Mouse (Mus musculus): ENCODE measurements around the gene Cnot4. TPM values are rescaled to one million over a fixed set of nuclear protein-coding genes. Genes with fewer than 3 reads are reported as not detected.

Gene Cnot4
- polyA plus RNA-seq, 1 experiment from 2014 or later: 40.6 TPM

DNA sequence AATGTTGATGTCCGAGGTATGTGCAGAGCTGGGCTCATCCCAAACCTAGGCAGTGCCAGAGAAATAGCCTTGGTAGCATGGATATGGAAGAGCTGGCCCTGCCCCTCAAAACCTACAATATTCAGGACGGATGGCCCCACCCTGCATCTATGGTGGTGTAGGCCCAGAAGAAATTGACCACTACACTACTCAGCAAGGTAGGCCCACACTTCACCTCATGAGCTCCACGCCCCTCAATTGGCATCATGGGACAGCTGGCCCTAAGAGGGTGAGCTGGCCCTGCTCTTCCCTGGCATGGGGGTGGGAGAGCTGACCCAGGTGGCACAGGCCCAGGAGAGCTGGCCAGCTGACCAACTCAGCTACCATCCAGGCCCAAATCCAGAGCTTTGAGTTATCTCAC is 48.6 kb downstream of the Cnot4 start:
- ATAC-seq (ENCODE audit: low FRiP score) (no peak), DNase-seq (ENCODE audit: low spot score) (no peak)
- H3K27ac ChIP-seq (ENCODE audit: low read depth, low read length): no peak overlapping the region
- H3K9ac ChIP-seq (ENCODE audit: low read depth, low read length): no peak overlapping the region
- no peaks in the 10 kb centered on the region for H3K4me1 ChIP-seq (replicated peaks; ENCODE audit: control insufficient read depth, insufficient read depth, low read length)
- no peaks in the 10 kb centered on the region for H3K27me3 ChIP-seq (ENCODE audit: control insufficient read depth, insufficient read depth, low read length)
- H3K9me3 ChIP-seq (ENCODE audit: control insufficient read depth, low read length): no peaks in the 10 kb centered on the region
- no peak overlapping the region for H3K4me3 ChIP-seq (ENCODE audit: low read depth, low read length)
- no peaks in the 10 kb centered on the region for H3K36me3 ChIP-seq (ENCODE audit: control insufficient read depth, insufficient read depth, low read length)
- no peak overlapping the region for H3K4me2 ChIP-seq (replicated peaks; ENCODE audit: low read depth, low read length)
- 96% methylated on average over 3 of the region's 3 CpGs for WGBS

DNA sequence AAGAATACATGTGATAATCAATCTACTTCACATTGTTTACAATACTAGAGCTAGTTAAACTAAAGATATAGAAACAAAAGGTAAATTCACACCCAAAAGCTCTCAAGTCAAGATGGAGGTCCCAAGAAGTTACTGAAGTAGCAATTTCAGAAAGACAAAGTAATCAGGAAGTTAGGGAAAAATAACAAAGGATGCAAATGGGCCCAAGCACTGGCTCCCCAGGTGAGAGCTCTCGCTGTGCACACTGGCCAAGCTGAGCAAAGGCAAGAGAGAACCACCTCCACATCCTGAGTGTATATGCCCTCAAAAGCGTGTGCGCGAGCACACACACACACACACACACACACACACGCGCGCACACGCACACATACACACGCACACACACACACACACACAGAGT is 58.4 kb downstream of the Cnot4 start:
- DNase-seq (ENCODE audit: low spot score) (no peak), ATAC-seq (ENCODE audit: low FRiP score) (no peak)
- Histone ChIP-seq H3K27ac (ENCODE audit: low read depth, low read length) (no peak overlapping the region), H3K4me3 (ENCODE audit: low read depth, low read length) (no peak overlapping the region), H3K27me3 (ENCODE audit: control insufficient read depth, insufficient read depth, low read length) (no peaks in the 10 kb centered on the region), H3K4me1 (replicated peaks; ENCODE audit: control insufficient read depth, insufficient read depth, low read length) (no peaks in the 10 kb centered on the region), H3K9ac (ENCODE audit: low read depth, low read length) (no peak overlapping the region), H3K4me2 (replicated peaks; ENCODE audit: low read depth, low read length) (no peak overlapping the region), H3K36me3 (ENCODE audit: control insufficient read depth, insufficient read depth, low read length) (0 out of 2 replicates have a peak, but pooled peaks cover 2% of the 10 kb centered on the region), H3K9me3 (ENCODE audit: control insufficient read depth, low read length) (no peaks in the 10 kb centered on the region)
- WGBS: 98% methylated on average over 9 of the region's 9 CpGs

GRCm38 (mm10) chr6:35071261-35071660 is 62.3 kb downstream of the Cnot4 start:
- 94% methylated on average over 3 of the region's 3 CpGs for WGBS
- Histone ChIP-seq H3K4me1 (replicated peaks; ENCODE audit: control insufficient read depth, insufficient read depth, low read length) (no peaks in the 10 kb centered on the region), H3K9ac (ENCODE audit: low read depth, low read length) (no peak overlapping the region), H3K9me3 (ENCODE audit: control insufficient read depth, low read length) (no peaks in the 10 kb centered on the region), H3K4me3 (ENCODE audit: low read depth, low read length) (no peak overlapping the region), H3K27ac (ENCODE audit: low read depth, low read length) (no peak overlapping the region), H3K27me3 (ENCODE audit: control insufficient read depth, insufficient read depth, low read length) (no peaks in the 10 kb centered on the region), H3K4me2 (replicated peaks; ENCODE audit: low read depth, low read length) (no peak overlapping the region), H3K36me3 (ENCODE audit: control insufficient read depth, insufficient read depth, low read length) (0 out of 2 replicates have a peak, but pooled peaks cover 2% of the 10 kb centered on the region)
- no peak for ATAC-seq (ENCODE audit: low FRiP score)
- no peak for DNase-seq (ENCODE audit: low spot score)

DNA sequence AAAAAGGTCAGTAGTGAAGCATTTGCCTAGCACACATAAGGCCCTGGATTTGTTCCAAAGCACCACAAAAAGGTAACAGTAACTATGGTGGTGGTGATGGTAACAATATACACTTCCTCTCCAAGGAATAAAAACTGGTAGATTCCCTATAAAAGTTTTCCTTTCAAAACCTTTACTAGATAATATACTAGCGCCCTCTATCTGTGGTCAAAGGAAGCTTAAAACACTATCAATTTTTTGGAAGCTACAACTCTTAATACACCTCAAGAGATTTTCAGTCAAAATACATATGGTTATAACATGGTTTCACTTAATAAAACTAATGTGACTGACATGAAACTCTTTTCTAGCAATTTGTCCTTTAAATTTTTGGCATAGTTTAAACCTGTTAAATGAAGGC is 71.1 kb downstream of the Cnot4 start:
- ATAC-seq (ENCODE audit: low FRiP score) (no peak), DNase-seq (ENCODE audit: low spot score) (no peak)
- Histone ChIP-seq H3K36me3 (ENCODE audit: control insufficient read depth, insufficient read depth, low read length) (no peaks in the 10 kb centered on the region), H3K4me1 (replicated peaks; ENCODE audit: control insufficient read depth, insufficient read depth, low read length) (no peaks in the 10 kb centered on the region), H3K4me3 (ENCODE audit: low read depth, low read length) (no peak overlapping the region), H3K9me3 (ENCODE audit: control insufficient read depth, low read length) (no peaks in the 10 kb centered on the region), H3K27me3 (ENCODE audit: control insufficient read depth, insufficient read depth, low read length) (no peaks in the 10 kb centered on the region), H3K27ac (ENCODE audit: low read depth, low read length) (no peak overlapping the region), H3K9ac (ENCODE audit: low read depth, low read length) (no peak overlapping the region), H3K4me2 (replicated peaks; ENCODE audit: low read depth, low read length) (no peak overlapping the region)
- 15% methylated on average over 1 of the region's 1 CpGs for WGBS

DNA sequence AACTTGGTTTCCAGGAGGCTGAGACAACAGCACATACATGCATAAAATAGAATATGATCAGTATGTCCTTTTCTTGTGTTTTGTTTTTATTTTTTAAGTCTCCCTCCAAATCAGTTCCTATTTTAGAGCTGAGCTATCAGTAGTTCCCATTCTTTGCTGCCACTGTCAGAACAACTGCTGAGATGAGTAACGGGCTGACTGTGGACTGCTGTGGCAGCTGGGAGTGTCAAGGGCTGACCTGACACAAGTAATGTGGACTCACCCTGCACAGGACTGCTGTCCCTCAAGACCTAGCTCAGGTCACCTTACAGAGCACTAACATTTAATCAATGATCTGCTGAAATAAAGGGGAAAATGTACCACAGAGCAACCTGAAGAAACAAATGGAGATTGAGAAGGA is 90.4 kb downstream of the Cnot4 start:
- H3K4me1 ChIP-seq (replicated peaks; ENCODE audit: control insufficient read depth, insufficient read depth, low read length): no peaks in the 10 kb centered on the region
- DNase-seq (ENCODE audit: low spot score) (no peak), ATAC-seq (ENCODE audit: low FRiP score) (no peak)
- no peaks in the 10 kb centered on the region for H3K9me3 ChIP-seq (ENCODE audit: control insufficient read depth, low read length)
- 75% methylated on average over 1 of the region's 1 CpGs for whole genome bisulfite sequencing
- no peak overlapping the region for H3K4me3 ChIP-seq (ENCODE audit: low read depth, low read length)
- H3K27me3 ChIP-seq (ENCODE audit: control insufficient read depth, insufficient read depth, low read length): no peaks in the 10 kb centered on the region
- H3K36me3 ChIP-seq (ENCODE audit: control insufficient read depth, insufficient read depth, low read length): no peaks in the 10 kb centered on the region
- no peak overlapping the region for H3K9ac ChIP-seq (ENCODE audit: low read depth, low read length)
- no peak overlapping the region for H3K27ac ChIP-seq (ENCODE audit: low read depth, low read length)
- H3K4me2 ChIP-seq (replicated peaks; ENCODE audit: low read depth, low read length): no peak overlapping the region

DNA sequence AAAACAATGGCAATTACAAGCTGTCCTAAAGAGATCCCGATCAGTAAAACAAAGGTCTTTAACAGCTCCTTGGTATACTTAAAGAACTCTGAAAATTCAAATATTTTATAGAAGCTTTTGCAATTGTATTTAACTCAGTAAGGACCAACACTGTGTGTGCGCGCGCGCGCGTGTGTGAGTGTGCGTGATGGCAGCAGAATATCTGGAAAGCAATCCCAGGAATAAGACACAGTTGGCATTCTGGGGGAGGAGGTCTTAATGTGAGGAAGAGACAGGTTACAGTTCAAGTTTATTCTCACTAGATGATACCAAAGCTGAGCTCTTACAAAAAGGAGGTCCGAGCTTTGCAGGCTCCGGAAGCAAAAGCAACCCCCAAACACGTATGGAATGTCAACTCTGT is 100.2 kb downstream of the Cnot4 start:
- Histone ChIP-seq H3K4me3 (ENCODE audit: low read depth, low read length) (no peak overlapping the region), H3K36me3 (ENCODE audit: control insufficient read depth, insufficient read depth, low read length) (no peaks in the 10 kb centered on the region; the same call in 1 of the 2 replicates), H3K27ac (ENCODE audit: low read depth, low read length) (no peak overlapping the region), H3K4me2 (replicated peaks; ENCODE audit: low read depth, low read length) (no peak overlapping the region), H3K9ac (ENCODE audit: low read depth, low read length) (no peak overlapping the region), H3K27me3 (ENCODE audit: control insufficient read depth, insufficient read depth, low read length) (no peaks in the 10 kb centered on the region), H3K9me3 (ENCODE audit: control insufficient read depth, low read length) (no peaks in the 10 kb centered on the region), H3K4me1 (replicated peaks; ENCODE audit: control insufficient read depth, insufficient read depth, low read length) (no peaks in the 10 kb centered on the region)
- WGBS: 95% methylated on average over 11 of the region's 11 CpGs
- DNase-seq (ENCODE audit: low spot score) (no peak), ATAC-seq (ENCODE audit: low FRiP score) (no peak)

DNA sequence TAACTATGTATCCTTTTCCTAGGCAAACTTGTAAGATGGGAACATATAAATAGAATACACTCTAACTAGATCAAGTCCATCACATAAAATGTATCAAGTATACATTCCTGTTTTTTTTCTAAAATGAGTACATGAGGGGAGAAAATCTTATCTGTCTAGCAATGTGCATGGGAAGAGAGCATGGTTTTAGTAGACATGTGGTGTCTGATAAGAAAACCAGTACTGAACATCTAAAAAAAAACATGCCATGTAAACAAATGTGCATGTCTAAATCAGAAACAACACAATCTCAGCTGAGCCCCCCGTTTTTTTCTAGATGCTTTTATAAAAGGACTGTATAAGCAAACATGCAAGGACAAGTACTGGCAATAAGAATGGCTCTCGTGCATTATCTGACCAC is 100.8 kb downstream of the Cnot4 start:
- Histone ChIP-seq H3K9me3 (ENCODE audit: control insufficient read depth, low read length) (no peaks in the 10 kb centered on the region), H3K4me3 (ENCODE audit: low read depth, low read length) (no peak overlapping the region), H3K4me2 (replicated peaks; ENCODE audit: low read depth, low read length) (no peak overlapping the region), H3K27me3 (ENCODE audit: control insufficient read depth, insufficient read depth, low read length) (no peaks in the 10 kb centered on the region), H3K27ac (ENCODE audit: low read depth, low read length) (no peak overlapping the region), H3K4me1 (replicated peaks; ENCODE audit: control insufficient read depth, insufficient read depth, low read length) (no peaks in the 10 kb centered on the region), H3K36me3 (ENCODE audit: control insufficient read depth, insufficient read depth, low read length) (no peaks in the 10 kb centered on the region; the same call in 1 of the 2 replicates), H3K9ac (ENCODE audit: low read depth, low read length) (no peak overlapping the region)
- DNase-seq (ENCODE audit: low spot score): no peak
- 88% methylated on average over 2 of the region's 2 CpGs for WGBS
- ATAC-seq (ENCODE audit: low FRiP score): no peak

DNA sequence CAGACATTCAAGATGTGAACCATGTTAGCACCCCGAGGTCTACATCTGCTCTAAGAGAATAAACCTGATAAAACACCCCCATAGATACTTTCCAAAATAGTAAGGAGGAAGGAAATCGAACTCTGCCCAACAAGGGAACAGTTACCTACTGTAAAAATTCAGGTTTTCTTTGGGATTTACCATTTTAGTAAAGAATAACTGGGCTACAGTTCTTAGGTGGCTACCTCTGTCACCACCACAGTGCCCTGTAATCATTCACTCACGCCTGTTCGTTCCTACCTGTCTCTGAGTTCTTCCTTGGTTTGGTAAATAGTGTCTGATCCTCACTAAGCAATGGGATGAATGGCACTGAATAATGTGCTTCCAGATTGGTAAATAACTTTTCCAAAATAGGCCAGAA is 102.7 kb downstream of the Cnot4 start:
- no peak overlapping the region for H3K4me2 ChIP-seq (replicated peaks; ENCODE audit: low read depth, low read length)
- H3K4me3 ChIP-seq (ENCODE audit: low read depth, low read length): no peak overlapping the region
- no peaks in the 10 kb centered on the region for H3K4me1 ChIP-seq (replicated peaks; ENCODE audit: control insufficient read depth, insufficient read depth, low read length)
- ATAC-seq (ENCODE audit: low FRiP score) (no peak), DNase-seq (ENCODE audit: low spot score) (no peak)
- WGBS: 95% methylated on average over 4 of the region's 4 CpGs
- no peaks in the 10 kb centered on the region for H3K27me3 ChIP-seq (ENCODE audit: control insufficient read depth, insufficient read depth, low read length)
- H3K36me3 ChIP-seq (ENCODE audit: control insufficient read depth, insufficient read depth, low read length): no peaks in the 10 kb centered on the region
- H3K27ac ChIP-seq (ENCODE audit: low read depth, low read length): no peak overlapping the region
- no peak overlapping the region for H3K9ac ChIP-seq (ENCODE audit: low read depth, low read length)
- H3K9me3 ChIP-seq (ENCODE audit: control insufficient read depth, low read length): no peaks in the 10 kb centered on the region

DNA sequence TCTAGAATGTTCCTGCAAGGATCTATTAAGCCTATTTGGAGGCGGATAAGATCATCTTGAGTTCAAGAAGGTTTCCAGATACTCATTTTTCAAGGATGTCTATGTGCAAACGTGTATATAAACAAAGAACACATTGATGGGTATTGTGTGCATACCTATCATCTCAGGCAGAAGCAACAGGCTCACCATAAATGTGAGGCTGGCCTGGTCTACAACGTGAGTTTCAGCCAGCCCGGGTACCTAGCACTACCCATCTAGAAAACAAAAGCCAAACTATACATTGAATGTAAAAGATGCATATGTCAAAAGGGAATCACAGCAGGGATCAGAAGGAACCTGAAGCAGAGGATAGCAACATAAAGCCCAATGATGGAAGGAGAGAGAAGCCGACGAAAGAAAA is 103.3 kb downstream of the Cnot4 start:
- DNase-seq (ENCODE audit: low spot score) (no peak), ATAC-seq (ENCODE audit: low FRiP score) (no peak)
- H3K27me3 ChIP-seq (ENCODE audit: control insufficient read depth, insufficient read depth, low read length): no peaks in the 10 kb centered on the region
- H3K36me3 ChIP-seq (ENCODE audit: control insufficient read depth, insufficient read depth, low read length): no peaks in the 10 kb centered on the region
- WGBS: 83% methylated on average over 6 of the region's 6 CpGs
- H3K9me3 ChIP-seq (ENCODE audit: control insufficient read depth, low read length): no peaks in the 10 kb centered on the region
- H3K4me2 ChIP-seq (replicated peaks; ENCODE audit: low read depth, low read length): no peak overlapping the region
- H3K4me3 ChIP-seq (ENCODE audit: low read depth, low read length): no peak overlapping the region
- H3K9ac ChIP-seq (ENCODE audit: low read depth, low read length): no peak overlapping the region
- no peaks in the 10 kb centered on the region for H3K4me1 ChIP-seq (replicated peaks; ENCODE audit: control insufficient read depth, insufficient read depth, low read length)
- no peak overlapping the region for H3K27ac ChIP-seq (ENCODE audit: low read depth, low read length)
